Mouse (Mus musculus): ENCODE measurements around the gene Usp42. TPM values are rescaled to one million over a fixed set of nuclear protein-coding genes. Genes with fewer than 3 reads are reported as not detected.

Usp42 gene
- 10 to 100 TPM; 18.9 to 20.2 TPM for polyA plus RNA-seq (2017; shearing (Covaris generic))

GRCm38 (mm10) chr5:143732180-143732891 lies at the start of gene Usp42:
Usp42 (minus strand) TSS chr5:143732280.

Other genes with a start within 250 kb of the Usp42 start
- gene Rac1, start 204.2 kb downstream of the Usp42 start, polyA plus RNA-seq (2017; shearing (Covaris generic)) = 100 to 1,000 TPM; 702 to 735 TPM
- 10 to 100 TPM; 34.7 to 63.0 TPM for gene Cyth3, start 109.8 kb downstream of the Usp42 start, polyA plus RNA-seq (2017; shearing (Covaris generic))
- gene Eif2ak1, start 85.5 kb upstream of the Usp42 start, polyA plus RNA-seq (2017; shearing (Covaris generic)) = 10 to 100 TPM; 46.0 to 64.6 TPM
- gene Ankrd61, start 165.4 kb upstream of the Usp42 start, polyA plus RNA-seq (2017; shearing (Covaris generic)) = under 1 TPM; 0.31 to 0.47 TPM
- gene Aimp2, start 177.6 kb upstream of the Usp42 start, polyA plus RNA-seq (2017; shearing (Covaris generic)) = 10 to 100 TPM; 35.8 to 53.9 TPM
- 10 to 100 TPM; 26.9 to 37.6 TPM for gene Pms2, start 177.7 kb upstream of the Usp42 start, polyA plus RNA-seq (2017; shearing (Covaris generic))
- gene Gm42421, start 195.9 kb upstream of the Usp42 start, polyA plus RNA-seq (2017; shearing (Covaris generic)) = 1 to 10 TPM in 1 of 2 experiments, not detected in 1; 1.3 TPM
- gene Rsph10b, start 200.8 kb upstream of the Usp42 start, polyA plus RNA-seq (2017; shearing (Covaris generic)) = under 1 TPM; 0.39 to 0.76 TPM